Mouse (Mus musculus): ENCODE measurements at regions not wholly inside any gene's neighbourhood (a gene's known extent, or its start where the extent isn't known, plus 50 kb on each side); places are given as distances from the start of the nearest gene placed in this dataset.

GRCm38 (mm10) chr10:118001501-118001900 lies 140.1 kb upstream of the Mdm1 start:
- DNase-seq (ENCODE audit: low read depth, low spot score): no peak
- Histone ChIP-seq H3K27me3 (ENCODE audit: control insufficient read depth, insufficient read depth, low read length, poor library complexity, severe bottlenecking) (no peaks in the 10 kb centered on the region), H3K36me3 (ENCODE audit: control insufficient read depth, insufficient read depth, low read length, poor library complexity, severe bottlenecking) (no peaks in the 10 kb centered on the region)

DNA sequence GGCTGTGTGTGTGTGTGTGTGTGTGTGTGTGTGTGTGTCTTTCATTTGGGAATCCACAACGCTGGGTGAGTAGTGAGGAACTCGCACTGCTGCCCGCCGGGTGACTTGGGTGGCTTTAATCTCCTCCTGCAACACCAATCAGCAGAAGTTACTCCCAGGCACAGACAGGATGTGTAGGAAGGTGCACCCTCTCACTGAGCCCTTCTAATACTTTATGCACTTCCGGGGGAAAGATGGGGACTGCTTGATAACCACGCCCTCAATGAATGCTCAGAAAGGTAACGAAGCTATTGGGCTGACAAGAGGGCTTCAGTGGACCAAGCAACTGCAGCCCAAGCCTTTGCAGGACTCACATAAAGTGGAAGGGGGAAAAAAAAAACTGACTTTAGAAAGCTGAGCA lies 139.6 kb upstream of the Mdm1 start:
- no peaks in the 10 kb centered on the region for H3K36me3 ChIP-seq (ENCODE audit: control insufficient read depth, insufficient read depth, low read length, poor library complexity, severe bottlenecking)
- DNase-seq (ENCODE audit: low read depth, low spot score): peak; percentile 50
- no peaks in the 10 kb centered on the region for H3K27me3 ChIP-seq (ENCODE audit: control insufficient read depth, insufficient read depth, low read length, poor library complexity, severe bottlenecking)

DNA sequence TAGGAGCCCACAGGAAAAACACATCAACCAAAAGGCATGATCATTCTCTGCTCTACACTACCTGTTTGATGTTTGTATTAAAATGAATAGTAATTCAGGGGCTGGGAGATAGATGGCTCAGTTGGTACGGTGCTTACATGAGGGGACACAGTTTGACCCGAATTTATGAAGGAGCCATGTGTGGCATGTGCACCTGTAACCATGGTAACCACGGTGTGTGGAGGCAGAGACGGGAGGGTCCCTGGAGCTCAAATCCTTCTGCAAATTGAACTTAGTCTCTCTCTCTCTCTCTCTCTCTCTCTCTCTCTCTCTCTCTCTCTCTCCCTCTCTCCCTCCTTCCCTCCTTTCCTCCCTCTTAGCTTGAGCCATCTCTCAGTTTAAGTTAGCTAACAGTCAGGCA lies 139.1 kb upstream of the Mdm1 start:
- H3K36me3 ChIP-seq (ENCODE audit: control insufficient read depth, insufficient read depth, low read length, poor library complexity, severe bottlenecking): no peaks in the 10 kb centered on the region
- no peaks in the 10 kb centered on the region for H3K27me3 ChIP-seq (ENCODE audit: control insufficient read depth, insufficient read depth, low read length, poor library complexity, severe bottlenecking)
- DNase-seq (ENCODE audit: low read depth, low spot score): no peak

- Histone ChIP-seq H3K27me3 (ENCODE audit: control insufficient read depth, insufficient read depth, low read length, poor library complexity, severe bottlenecking) (no peaks in the 10 kb centered on the region), H3K36me3 (ENCODE audit: control insufficient read depth, insufficient read depth, low read length, poor library complexity, severe bottlenecking) (no peaks in the 10 kb centered on the region)
- DNase-seq (ENCODE audit: low read depth, low spot score): no peak
Observed at GRCm38 (mm10) chr10:118003179-118003578, 138.4 kb upstream of the Mdm1 start.

DNA sequence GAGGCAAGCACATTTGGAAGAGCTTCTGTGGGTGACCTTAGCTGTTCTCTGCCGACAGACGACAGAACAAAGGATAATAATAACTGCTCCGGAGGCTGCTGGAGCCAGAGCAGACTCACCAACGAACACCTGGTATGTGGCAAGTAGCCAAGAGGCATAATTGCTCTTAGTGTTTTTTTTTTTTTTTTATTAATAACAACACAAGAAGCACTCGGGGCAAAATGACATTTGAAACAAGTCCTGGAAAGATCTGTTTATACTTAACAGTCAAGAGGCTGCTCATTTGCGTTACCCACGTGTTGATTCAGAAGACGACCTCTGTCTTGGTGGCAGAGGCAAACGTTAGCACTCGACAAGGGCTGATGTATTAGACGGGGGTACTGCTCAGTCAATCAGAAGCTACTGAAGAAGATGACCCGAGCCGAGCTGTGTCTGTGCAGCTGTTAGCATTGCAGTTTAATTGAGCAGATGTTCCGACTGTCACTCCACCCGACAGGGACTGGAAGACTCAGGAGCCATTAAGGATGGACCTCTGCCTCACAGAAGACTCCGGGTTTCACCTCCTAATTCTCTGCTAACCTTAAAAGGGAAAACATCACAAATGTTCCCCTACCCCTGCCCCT lies 137.8 kb upstream of the Mdm1 start:
- no peaks in the 10 kb centered on the region for H3K27me3 ChIP-seq (ENCODE audit: control insufficient read depth, insufficient read depth, low read length, poor library complexity, severe bottlenecking)
- no peak for DNase-seq (ENCODE audit: low read depth, low spot score)
- no peaks in the 10 kb centered on the region for H3K36me3 ChIP-seq (ENCODE audit: control insufficient read depth, insufficient read depth, low read length, poor library complexity, severe bottlenecking)

GRCm38 (mm10) chr10:118004362-118004958 lies 137.2 kb upstream of the Mdm1 start:
- DNase-seq (ENCODE audit: low read depth, low spot score): no peak
- Histone ChIP-seq H3K36me3 (ENCODE audit: control insufficient read depth, insufficient read depth, low read length, poor library complexity, severe bottlenecking) (no peaks in the 10 kb centered on the region), H3K27me3 (ENCODE audit: control insufficient read depth, insufficient read depth, low read length, poor library complexity, severe bottlenecking) (no peaks in the 10 kb centered on the region)

DNA sequence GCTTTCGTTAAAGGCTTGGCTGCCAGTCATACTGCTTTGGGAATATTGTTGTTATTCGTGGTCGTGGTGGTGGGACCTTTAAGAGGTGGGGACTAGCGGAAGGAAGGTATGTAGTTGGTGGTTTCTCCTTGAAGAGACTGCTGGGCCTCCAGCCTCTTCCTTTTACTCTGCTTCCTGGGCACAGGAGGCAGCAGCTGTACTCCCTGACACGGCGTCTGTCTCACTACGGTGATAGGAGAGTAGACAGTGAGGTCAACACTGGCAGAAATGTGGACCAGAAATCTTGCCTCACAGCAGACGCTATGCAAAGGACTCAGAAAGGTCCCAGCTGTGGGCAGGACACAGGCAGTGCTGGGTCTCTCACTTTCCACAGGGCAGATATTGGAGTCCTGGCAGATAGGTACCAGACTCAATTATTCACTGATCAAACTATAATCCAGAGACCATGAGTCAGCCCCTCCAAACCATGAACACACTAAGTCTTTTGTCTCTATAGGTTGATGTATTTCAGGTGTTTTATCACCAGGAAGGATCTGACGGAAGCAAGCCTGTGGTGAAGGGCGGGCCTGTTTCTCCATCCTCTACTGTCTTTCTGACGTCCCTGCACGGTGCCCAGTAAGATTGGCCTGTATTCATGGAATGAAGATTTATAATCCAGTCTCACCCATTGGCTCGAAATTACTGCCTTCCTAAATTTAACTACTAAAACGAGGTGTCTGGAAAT lies 134.6 kb upstream of the Mdm1 start:
- DNase-seq (ENCODE audit: low read depth, low spot score): peak; percentile 32
- Histone ChIP-seq H3K36me3 (ENCODE audit: control insufficient read depth, insufficient read depth, low read length, poor library complexity, severe bottlenecking) (no peaks in the 10 kb centered on the region), H3K27me3 (ENCODE audit: control insufficient read depth, insufficient read depth, low read length, poor library complexity, severe bottlenecking) (no peaks in the 10 kb centered on the region)

DNA sequence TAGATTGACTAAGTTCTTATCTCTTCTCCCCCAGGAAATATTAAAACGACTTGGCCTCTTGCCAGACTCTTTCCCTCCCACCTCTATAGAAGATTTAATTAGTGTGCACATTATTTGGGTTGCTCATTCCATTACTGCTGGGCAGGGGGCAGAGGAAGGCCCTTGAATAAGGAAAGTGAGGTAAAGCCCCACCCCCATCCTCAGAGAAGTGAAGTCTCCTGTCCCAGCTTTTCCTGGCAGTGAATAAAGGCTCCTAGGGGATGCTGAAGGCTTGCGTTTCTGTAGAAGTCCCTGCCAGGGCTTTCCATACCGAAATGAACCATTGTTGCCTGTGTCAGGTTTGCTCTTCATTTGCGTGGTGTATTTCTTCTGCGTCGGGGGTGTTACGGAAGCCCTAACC lies 133.8 kb upstream of the Mdm1 start:
- Histone ChIP-seq H3K27me3 (ENCODE audit: control insufficient read depth, insufficient read depth, low read length, poor library complexity, severe bottlenecking) (no peaks in the 10 kb centered on the region), H3K36me3 (ENCODE audit: control insufficient read depth, insufficient read depth, low read length, poor library complexity, severe bottlenecking) (no peaks in the 10 kb centered on the region)
- DNase-seq (ENCODE audit: low read depth, low spot score): no peak

GRCm38 (mm10) chr10:118011687-118012567 lies 129.7 kb upstream of the Mdm1 start:
- peak; percentile 84 for DNase-seq (ENCODE audit: low read depth, low spot score)
- Histone ChIP-seq H3K36me3 (ENCODE audit: control insufficient read depth, insufficient read depth, low read length, poor library complexity, severe bottlenecking) (no peaks in the 10 kb centered on the region), H3K27me3 (ENCODE audit: control insufficient read depth, insufficient read depth, low read length, poor library complexity, severe bottlenecking) (no peaks in the 10 kb centered on the region)

DNA sequence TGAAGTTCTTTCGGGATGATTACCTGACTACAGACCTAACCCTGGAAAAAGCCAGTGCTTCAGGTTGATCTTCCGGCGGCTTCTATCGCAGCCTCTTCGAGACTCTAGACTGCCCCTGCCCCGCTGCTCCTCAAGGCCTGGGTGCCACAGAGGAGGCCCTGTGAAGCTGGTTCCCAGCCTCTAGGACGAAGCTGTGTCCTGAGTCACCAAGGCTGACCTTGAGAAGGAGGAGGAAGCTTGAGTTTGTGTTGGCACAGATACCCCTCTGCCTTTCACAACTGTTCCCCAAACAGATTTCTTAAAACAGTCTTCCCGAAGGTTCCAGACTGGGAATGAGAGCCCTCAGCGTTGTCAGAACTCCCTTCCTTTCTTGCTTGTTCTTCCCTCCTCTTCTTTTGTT lies 112.8 kb upstream of the Mdm1 start:
- no peak for DNase-seq (ENCODE audit: low read depth, low spot score)
- no peaks in the 10 kb centered on the region for H3K27me3 ChIP-seq (ENCODE audit: control insufficient read depth, insufficient read depth, low read length, poor library complexity, severe bottlenecking)
- H3K36me3 ChIP-seq (ENCODE audit: control insufficient read depth, insufficient read depth, low read length, poor library complexity, severe bottlenecking): no peaks in the 10 kb centered on the region

GRCm38 (mm10) chr10:118034401-118034800 lies 107.2 kb upstream of the Mdm1 start:
- no peak for DNase-seq (ENCODE audit: low read depth, low spot score)
- H3K27me3 ChIP-seq (ENCODE audit: control insufficient read depth, insufficient read depth, low read length, poor library complexity, severe bottlenecking): no peaks in the 10 kb centered on the region
- H3K36me3 ChIP-seq (ENCODE audit: control insufficient read depth, insufficient read depth, low read length, poor library complexity, severe bottlenecking): no peaks in the 10 kb centered on the region

DNA sequence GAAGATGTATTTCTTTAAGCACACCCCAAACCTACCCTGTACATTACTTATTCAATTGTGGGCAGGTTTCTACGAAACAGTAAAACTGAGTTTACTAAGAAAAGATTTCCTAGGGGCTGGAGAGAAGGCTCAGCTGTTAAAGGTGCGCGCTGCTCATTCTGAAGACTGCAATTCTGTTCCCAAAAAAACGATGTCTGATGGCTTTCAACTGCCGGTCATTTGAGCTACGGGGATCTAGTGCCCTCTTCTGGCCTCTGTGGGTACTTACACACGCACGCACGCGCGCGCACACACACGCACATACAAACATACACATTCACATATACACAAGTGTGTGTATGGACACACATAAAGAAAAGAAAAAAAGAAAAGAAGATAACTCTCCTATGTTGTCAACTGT lies 106.6 kb upstream of the Mdm1 start:
- Histone ChIP-seq H3K36me3 (ENCODE audit: control insufficient read depth, insufficient read depth, low read length, poor library complexity, severe bottlenecking) (no peaks in the 10 kb centered on the region), H3K27me3 (ENCODE audit: control insufficient read depth, insufficient read depth, low read length, poor library complexity, severe bottlenecking) (no peaks in the 10 kb centered on the region)
- DNase-seq (ENCODE audit: low read depth, low spot score): no peak

DNA sequence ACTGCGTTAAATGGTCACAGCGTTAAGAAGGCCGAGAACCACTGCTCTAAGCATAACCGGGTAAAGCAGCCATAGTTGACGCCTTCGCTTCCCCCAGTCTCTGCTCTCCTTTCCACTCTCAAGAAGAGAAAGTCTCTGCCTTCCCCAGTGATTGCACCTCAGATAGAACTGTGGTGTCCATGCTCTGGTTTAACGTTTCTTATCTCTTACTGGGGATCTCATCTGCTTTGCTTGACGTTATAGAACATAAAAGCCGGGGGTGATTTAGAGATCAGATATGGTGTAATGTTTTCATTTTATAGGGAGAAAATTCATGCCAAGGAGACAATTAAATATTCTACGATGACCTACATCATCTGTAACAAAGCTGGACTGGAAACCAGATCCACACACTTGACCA lies 103.1 kb upstream of the Mdm1 start:
- no peaks in the 10 kb centered on the region for H3K36me3 ChIP-seq (ENCODE audit: control insufficient read depth, insufficient read depth, low read length, poor library complexity, severe bottlenecking)
- no peaks in the 10 kb centered on the region for H3K27me3 ChIP-seq (ENCODE audit: control insufficient read depth, insufficient read depth, low read length, poor library complexity, severe bottlenecking)
- no peak for DNase-seq (ENCODE audit: low read depth, low spot score)

DNA sequence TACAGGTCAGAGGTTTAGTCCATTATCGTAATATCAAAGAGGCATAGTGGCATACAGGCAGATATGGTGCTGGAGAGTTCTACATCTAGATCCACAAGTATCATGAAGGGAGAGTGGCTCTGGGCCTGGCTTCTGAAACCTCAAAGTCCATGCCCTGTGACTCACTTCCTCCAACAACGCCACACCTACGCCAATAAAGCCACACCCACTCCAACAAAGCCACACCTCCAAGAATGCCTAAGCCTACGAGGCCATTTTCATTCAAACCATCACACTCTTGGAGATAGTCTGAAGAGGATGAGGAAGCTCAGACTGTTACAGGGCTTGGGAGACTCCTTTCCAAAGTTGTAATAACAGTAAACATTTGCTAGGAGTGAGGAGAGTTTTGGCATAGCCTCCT lies 102.6 kb upstream of the Mdm1 start:
- Histone ChIP-seq H3K36me3 (ENCODE audit: control insufficient read depth, insufficient read depth, low read length, poor library complexity, severe bottlenecking) (no peaks in the 10 kb centered on the region), H3K27me3 (ENCODE audit: control insufficient read depth, insufficient read depth, low read length, poor library complexity, severe bottlenecking) (no peaks in the 10 kb centered on the region)
- no peak for DNase-seq (ENCODE audit: low read depth, low spot score)

DNA sequence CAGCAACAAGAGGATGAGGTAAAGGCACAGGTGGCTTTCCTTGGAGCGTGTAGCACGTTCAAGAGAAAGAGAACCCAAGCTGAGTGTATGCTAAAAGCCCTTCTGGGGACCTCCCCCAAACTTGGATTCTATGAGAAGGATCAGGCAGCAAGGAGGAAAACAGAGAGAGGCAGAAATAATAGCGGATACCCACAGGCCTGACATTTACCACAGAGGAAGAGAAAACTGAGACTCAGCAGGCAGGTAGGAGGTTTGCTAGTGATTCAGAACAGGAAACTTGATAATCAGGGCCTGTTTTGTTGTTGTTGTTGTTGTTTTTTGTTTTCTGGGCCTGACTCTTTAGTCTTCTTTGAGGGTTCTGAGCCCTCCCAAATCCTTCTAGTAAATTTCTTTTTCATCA lies 100.5 kb upstream of the Mdm1 start:
- Histone ChIP-seq H3K36me3 (ENCODE audit: control insufficient read depth, insufficient read depth, low read length, poor library complexity, severe bottlenecking) (no peaks in the 10 kb centered on the region), H3K27me3 (ENCODE audit: control insufficient read depth, insufficient read depth, low read length, poor library complexity, severe bottlenecking) (no peaks in the 10 kb centered on the region)
- no peak for DNase-seq (ENCODE audit: low read depth, low spot score)
